Mouse (Mus musculus): ENCODE data around the gene Ank3.

DNA sequence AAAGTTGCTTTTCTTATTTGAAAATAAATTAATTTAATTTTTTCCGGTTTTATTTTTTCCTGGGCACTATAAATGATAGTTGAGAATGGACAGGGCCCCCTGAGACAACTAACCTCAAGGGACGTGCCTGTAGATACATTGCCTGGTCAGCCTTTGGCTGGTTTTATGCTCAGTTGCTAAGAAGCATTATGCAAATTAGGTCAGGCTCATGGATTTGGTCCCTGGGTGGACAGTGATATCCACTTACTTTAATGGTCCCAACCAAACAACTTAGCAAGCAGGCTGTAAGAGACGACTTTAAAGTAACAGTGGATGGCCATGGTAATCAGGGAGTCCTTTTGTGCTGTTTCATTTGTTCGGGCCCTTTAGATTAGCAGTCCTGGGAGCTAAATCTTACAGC, 392.0 kb downstream of the Ank3 start:
- TF ChIP-seq CTCF (IDR thresholded peaks at IDR 0.05) (no peak), EP300 (IDR thresholded peaks at IDR 0.05) (no peak)

Measured in lung, postnatal 0 days (tissue).